Mouse (Mus musculus) CH12.LX (cell line): ENCODE measurements around the gene Nmd3. TPM values are rescaled to one million over a fixed set of nuclear protein-coding genes. Genes with fewer than 3 reads are reported as not detected.

Source experiments
- DNase-seq: peaks from one replicate; pipeline ENCODE4 v3.0.0-alpha.2; 2013; ENCODE audit errors: extremely low read depth
- H3K27ac ChIP-seq: 2 replicates; pipeline ENCODE4 v1.5.1; 2012; ENCODE audit warnings: low read depth, mild to moderate bottlenecking, control low read depth, moderate library complexity; ENCODE audit not compliant: insufficient read depth
- H3K27me3 ChIP-seq: replicated peaks from 2 replicates; pipeline ENCODE3; 2012; ENCODE audit warnings: inconsistent platforms
- H3K36me3 ChIP-seq, 2 experiments: replicated peaks in 1 of 2; 2 replicates each; pipeline versions ENCODE3 to v1.6.1; 2012; ENCODE audit warnings: inconsistent platforms in 1 of 2, low read length in 1 of 2, mild to moderate bottlenecking in 1 of 2, mixed read lengths in 1 of 2, moderate library complexity in 1 of 2; ENCODE audit not compliant: control insufficient read depth in 1 of 2, insufficient read depth in 1 of 2
- H3K4me1 ChIP-seq, 2 experiments: 2 replicates each; pipeline ENCODE4 v1.6.1; 2012; ENCODE audit warnings: inconsistent platforms in 1 of 2, moderate library complexity in 1 of 2; ENCODE audit not compliant: insufficient read depth in 2 of 2, control insufficient read depth in 1 of 2
- H3K4me2 ChIP-seq: 2 replicates; pipeline ENCODE4 v1.6.1; 2012; ENCODE audit warnings: low read depth, mild to moderate bottlenecking, control low read depth; ENCODE audit not compliant: poor library complexity, insufficient read depth, severe bottlenecking
- H3K4me3 ChIP-seq, 3 experiments: fragments of 150-350 bp in 1 of 3; sonication (generic) in 1 of 3; replicated peaks in 1 of 3; 2 replicates each; pipeline versions ENCODE3 to v1.5.1; 2011 to 2012; ENCODE audit warnings: low read depth in 2 of 3, low read length in 2 of 3, mild to moderate bottlenecking in 2 of 3, moderate library complexity in 2 of 3, control low read depth in 1 of 3, improper control_type of control experiment in 1 of 3, inconsistent platforms in 1 of 3, mixed read lengths in 1 of 3; ENCODE audit not compliant: poor library complexity in 1 of 3
- H3K79me2 ChIP-seq: replicated peaks from 2 replicates; pipeline ENCODE4 v1.6.1; 2012; ENCODE audit warnings: mild to moderate bottlenecking, moderate library complexity; ENCODE audit not compliant: control insufficient read depth, poor library complexity, insufficient read depth, severe bottlenecking; ENCODE audit errors: extremely low read depth
- H3K9ac ChIP-seq: 2 replicates; pipeline ENCODE4 v1.6.1; 2012; ENCODE audit warnings: low read depth, mild to moderate bottlenecking, control low read depth, moderate library complexity; ENCODE audit not compliant: insufficient read depth
- H3K9me3 ChIP-seq: replicated peaks from 2 replicates; pipeline ENCODE3; 2012; ENCODE audit warnings: low read length, inconsistent platforms, mixed read lengths
- CHD1 ChIP-seq: IDR thresholded peaks from 2 replicates; pipeline ENCODE4 v1.6.1; 2012; ENCODE audit warnings: low read depth, low read length, improper control_type of control experiment, inconsistent platforms
- CHD2 ChIP-seq: IDR thresholded peaks from 2 replicates; pipeline ENCODE4 v1.6.1; 2011; ENCODE audit warnings: low read length, improper control_type of control experiment
- CTCF ChIP-seq, 2 experiments: IDR thresholded peaks in 1 of 2; conservative IDR thresholded peaks in 1 of 2; 2 replicates each; pipeline ENCODE4 v1.5.1; 2011 to 2012; ENCODE audit warnings: low read depth in 2 of 2, low read length in 2 of 2, improper control_type of control experiment in 1 of 2, inconsistent platforms in 1 of 2, mild to moderate bottlenecking in 1 of 2, moderate library complexity in 1 of 2
- E2F4 ChIP-seq: IDR thresholded peaks from 2 replicates; pipeline ENCODE4 v1.6.1; 2011; ENCODE audit warnings: low read depth, low read length, improper control_type of control experiment; ENCODE audit not compliant: insufficient replicate concordance
- ETS1 ChIP-seq: conservative IDR thresholded peaks from 2 replicates; pipeline ENCODE4 v1.6.1; 2012; ENCODE audit warnings: low read depth, mild to moderate bottlenecking, inconsistent platforms, low read length, improper control_type of control experiment, moderate library complexity
- GABPA ChIP-seq: IDR thresholded peaks from 2 replicates; pipeline ENCODE4 v1.6.1; 2012; ENCODE audit warnings: low read depth, low read length, improper control_type of control experiment, inconsistent platforms; ENCODE audit not compliant: insufficient replicate concordance
- IRF4 ChIP-seq: IDR thresholded peaks from 2 replicates; pipeline ENCODE4 v1.6.1; 2014; ENCODE audit warnings: low read depth, mild to moderate bottlenecking, inconsistent platforms, low read length, improper control_type of control experiment
- JUN ChIP-seq: IDR thresholded peaks from 2 replicates; pipeline ENCODE4 v1.6.1; 2011; ENCODE audit warnings: low read depth, mild to moderate bottlenecking, low read length, improper control_type of control experiment, moderate library complexity; ENCODE audit not compliant: insufficient read depth
- JUND ChIP-seq: conservative IDR thresholded peaks from 2 replicates; pipeline ENCODE4 v1.6.1; 2011; ENCODE audit warnings: low read depth, low read length, improper control_type of control experiment
- KAT2A ChIP-seq: IDR thresholded peaks from 2 replicates; pipeline ENCODE4 v1.6.1; 2012; ENCODE audit warnings: low read length, improper control_type of control experiment, inconsistent platforms; ENCODE audit not compliant: insufficient replicate concordance
- MAFK ChIP-seq: IDR thresholded peaks from 2 replicates; pipeline ENCODE4 v1.6.1; 2011; ENCODE audit warnings: low read length, improper control_type of control experiment; ENCODE audit not compliant: insufficient replicate concordance
- MAX ChIP-seq: IDR thresholded peaks from 2 replicates; pipeline ENCODE4 v1.6.1; 2011; ENCODE audit warnings: low read length, improper control_type of control experiment
- NELFE ChIP-seq: IDR thresholded peaks from 2 replicates; pipeline ENCODE4 v1.6.1; 2011; ENCODE audit warnings: low read depth, low read length, improper control_type of control experiment
- PAX5 ChIP-seq: IDR thresholded peaks from 2 replicates; pipeline ENCODE4 v1.6.1; 2012; ENCODE audit warnings: low read length, inconsistent platforms, mixed read lengths
- POLR2AphosphoS2 ChIP-seq: IDR thresholded peaks from 2 replicates; pipeline ENCODE4 v1.6.1; 2011; ENCODE audit warnings: low read depth, low read length, improper control_type of control experiment
- RAD21 ChIP-seq: IDR thresholded peaks from 2 replicates; pipeline ENCODE4 v1.6.1; 2011; ENCODE audit warnings: low read depth, mild to moderate bottlenecking, low read length, improper control_type of control experiment, moderate library complexity
- SIN3A ChIP-seq: IDR thresholded peaks from 2 replicates; pipeline ENCODE4 v1.6.1; 2012; ENCODE audit warnings: low read length, improper control_type of control experiment, inconsistent platforms
- SMC3 ChIP-seq: IDR thresholded peaks from 2 replicates; pipeline ENCODE4 v1.6.1; 2011; ENCODE audit warnings: low read depth, low read length, improper control_type of control experiment
- TBP ChIP-seq: conservative IDR thresholded peaks from 2 replicates; pipeline ENCODE4 v1.6.1; 2011; ENCODE audit warnings: low read depth, low read length, improper control_type of control experiment
- USF1 ChIP-seq: IDR thresholded peaks from 2 replicates; pipeline ENCODE4 v1.6.1; 2014; ENCODE audit warnings: low read depth, mild to moderate bottlenecking, inconsistent platforms, low read length, improper control_type of control experiment
- ZKSCAN1 ChIP-seq: IDR thresholded peaks from 2 replicates; pipeline ENCODE4 v1.6.1; 2012; ENCODE audit warnings: low read depth, inconsistent platforms, low read length, improper control_type of control experiment, borderline replicate concordance
- ZMIZ1 ChIP-seq: IDR thresholded peaks from 2 replicates; pipeline ENCODE4 v1.6.1; 2012; ENCODE audit warnings: low read depth, mild to moderate bottlenecking, inconsistent platforms, low read length, improper control_type of control experiment
- ZNF384 ChIP-seq: IDR thresholded peaks from 2 replicates; pipeline ENCODE4 v1.6.1; 2012; ENCODE audit warnings: low read depth, low read length, improper control_type of control experiment, inconsistent platforms
- dilution Hi-C: fragments of 300-500 bp; cut with MboI; formaldehyde crosslinking; loops from 2 replicates; pipeline ENCODE4 v1.14.3; 2020; ENCODE audit warnings: low sequenced_read_pairs; ENCODE audit not compliant: extremely low pct_unique_long_range_greater_than_20kb, extremely low pct_ligation_motif_present
- in situ Hi-C: fragments of 300-500 bp; cut with MboI; formaldehyde crosslinking; loops from 3 replicates; pipeline ENCODE4 v1.14.3; 2019; ENCODE audit warnings: low sequenced_read_pairs, low pct_ligation_motif_present, low pct_unique_long_range_greater_than_20kb, mixed read lengths
- polyA plus RNA-seq: library from polyadenylated mRNA; unstranded; fragments of >175 nt; gene quantifications from 2 replicates; pipeline ENCODE4 v1.2.1, GENCODE M21; 2012; ENCODE audit warnings: low read depth; ENCODE audit not compliant: insufficient read length
- total RNA-seq, 2 experiments: library from RNA; depleted of rRNA; stranded (reverse); fragments of 300-350 nt in 1 of 2; fragments of >200 nt in 1 of 2; gene quantifications; 2 replicates each; pipeline ENCODE4 v1.2.3; 2012 to 2014

Nmd3 gene
- total and polyA plus RNA-seq, 3 experiments = 128 to 291 (median 154) TPM

GRCm38 (mm10) chr3:69756499-69756898, 34.7 kb downstream of the Nmd3 start:
- TF ChIP-seq CTCF (conservative IDR thresholded peaks at IDR 0.05 in 1 of 2, IDR thresholded peaks at IDR 0.05 in 1 of 2; ENCODE audit: low read depth in 2 of 2, low read length in 2 of 2) = peak; percentile 73 to 83
- no peak for TF ChIP-seq USF1
- no peak for TF ChIP-seq POLR2AphosphoS2
- no peak for TF ChIP-seq E2F4
- no peak for TF ChIP-seq IRF4
- no peak for TF ChIP-seq ETS1
- peak; percentile 62 for TF ChIP-seq RAD21
- TF ChIP-seq ZKSCAN1 = no peak
- no peak for TF ChIP-seq KAT2A
- TF ChIP-seq CHD1 = no peak
- no peak for TF ChIP-seq PAX5
- no peak for TF ChIP-seq NELFE
- TF ChIP-seq TBP = no peak
- TF ChIP-seq MAX = no peak
- TF ChIP-seq SIN3A = no peak
- no peak for TF ChIP-seq CHD2
- TF ChIP-seq ZMIZ1 = no peak
- peak; percentile 84 for TF ChIP-seq SMC3
- TF ChIP-seq JUN = no peak
- in situ Hi-C loops = loop anchor here (10.0 kb wide), 1 partner anchor 138 kb away; no protein-coding TSS in a partner anchor

GRCm38 (mm10) chr3:69757456-69757855, 35.7 kb downstream of the Nmd3 start:
- Histone ChIP-seq H3K4me3 (no peak overlapping the region), H3K9ac (no peak overlapping the region), H3K9me3 (no peaks in the 10 kb centered on the region), H3K79me2 (peaks cover 3% of the 10 kb centered on the region; the same call in 1 of the 2 replicates), H3K27ac (no peak overlapping the region), H3K27me3 (no peaks in the 10 kb centered on the region), H3K4me1 (peaks cover 2 to 45% of the 10 kb centered on the region in 2 experiments), H3K4me2 (no peak overlapping the region), H3K36me3 (peaks cover 36 to 91% of the 10 kb centered on the region in 2 experiments)
- no peak for DNase-seq
- in situ Hi-C loops (loop anchor here (10.0 kb wide), 1 partner anchor 137 kb away; no protein-coding TSS in a partner anchor), dilution Hi-C loops (no loop called here)
- TF ChIP-seq RAD21 (no peak), JUND (no peak), MAFK (no peak), USF1 (no peak), GABPA (no peak), SIN3A (no peak), SMC3 (no peak), ZNF384 (no peak)

More at GRCm38 (mm10) chr3:69756499-69756898, 34.7 kb downstream of the Nmd3 start:
- peaks cover 3% of the 10 kb centered on the region; the same call in 1 of the 2 replicates for H3K79me2 ChIP-seq
- no peak overlapping the region for H3K9ac ChIP-seq
- H3K27ac ChIP-seq = no peak overlapping the region
- no peaks in the 10 kb centered on the region for H3K27me3 ChIP-seq
- no peaks in the 10 kb centered on the region for H3K9me3 ChIP-seq
- dilution Hi-C loops = no loop called here
- peaks cover 36 to 88% of the 10 kb centered on the region in 2 experiments for H3K36me3 ChIP-seq
- H3K4me2 ChIP-seq = no peak overlapping the region
- DNase-seq = peak; percentile 84
- no peak overlapping the region for H3K4me3 ChIP-seq
- H3K4me1 ChIP-seq = peaks cover 2 to 45% of the 10 kb centered on the region in 2 experiments
